Mouse (Mus musculus): Measurements from ENCODE around the gene Slc25a13. TPM values are rescaled to one million over a fixed set of nuclear protein-coding genes. Genes with fewer than 3 reads are reported as not detected.

The Slc25a13 gene
- total RNA-seq (2012; rRNA removed) (not detected in 2 replicates), total RNA-seq (2014; rRNA removed) (not detected in 2 replicates), polyA plus RNA-seq (2012; ENCODE audit: insufficient read length, low read depth) (not detected in 2 replicates)

DNA sequence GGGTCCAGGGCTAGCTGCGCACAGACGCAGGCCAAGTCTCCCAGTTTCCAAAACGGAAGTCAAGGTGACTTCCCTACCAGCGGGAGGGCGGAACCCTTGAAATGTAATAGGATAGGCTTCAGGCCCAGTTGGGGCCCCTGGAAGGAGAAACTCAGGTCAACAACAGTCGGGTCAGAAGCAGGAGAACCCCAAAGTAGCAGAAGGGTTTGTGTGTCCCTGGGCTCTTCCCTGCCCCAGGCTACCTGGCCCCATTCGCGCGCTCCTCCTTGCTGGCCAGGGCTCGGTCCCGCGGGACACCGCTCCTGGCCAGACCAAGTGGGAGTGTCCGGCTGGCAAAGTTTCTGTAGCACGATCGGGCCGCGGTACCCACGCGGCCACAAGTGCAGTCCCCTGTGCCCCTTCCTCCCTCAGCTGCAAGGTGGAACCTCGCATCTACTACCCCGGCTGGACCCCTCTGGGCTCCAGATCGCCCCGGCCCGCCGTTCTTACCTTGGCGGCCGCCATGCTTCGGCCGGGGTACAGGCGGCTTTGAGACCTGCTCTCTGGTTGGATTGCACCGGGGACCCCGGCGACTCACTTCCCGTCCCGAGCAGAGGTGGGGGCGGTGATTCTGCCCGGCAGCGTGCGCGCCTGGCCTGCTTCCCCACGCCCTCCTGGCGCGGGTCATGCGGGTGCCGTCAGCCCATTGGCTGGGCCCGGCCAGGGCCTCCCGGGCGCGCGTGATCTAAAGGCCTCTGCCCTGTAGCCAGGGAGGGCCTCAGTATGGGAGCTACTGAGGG is at the start of gene Slc25a13:
Gene Slc25a13 (minus strand): TSS at position 667 of the 779 bp plus-strand sequence.
- Histone ChIP-seq H3K4me2 (ENCODE audit: insufficient read depth, low read depth, poor library complexity, severe bottlenecking) (no peak within 1 kb of the TSS), H3K27me3 (replicated peaks) (no peaks in the 10 kb centered on the region), H3K9ac (ENCODE audit: insufficient read depth, low read depth) (no peak within 1 kb of the TSS), H3K79me2 (replicated peaks; ENCODE audit: control insufficient read depth, extremely low read depth, insufficient read depth, poor library complexity, severe bottlenecking) (no peaks in the 10 kb centered on the region), H3K9me3 (replicated peaks; ENCODE audit: low read length) (no peaks in the 10 kb centered on the region), H3K27ac (ENCODE audit: insufficient read depth, low read depth) (no peak within 1 kb of the TSS), H3K4me3 (replicated peaks in 1 of 3; ENCODE audit: low read depth in 2 of 3, low read length in 2 of 3, poor library complexity in 1 of 3) (no peak within 1 kb of the TSS), H3K36me3 (replicated peaks in 1 of 2; ENCODE audit: control insufficient read depth in 1 of 2, insufficient read depth in 1 of 2, low read length in 1 of 2) (no peaks in the 10 kb centered on the region), H3K4me1 (ENCODE audit: control insufficient read depth in 1 of 2, insufficient read depth in 2 of 2) (peaks cover 9 to 23% of the 10 kb centered on the region in 2 experiments; a peak in 3 of 4 replicates)
- dilution Hi-C loops (cut with MboI; ENCODE audit: extremely low pct_ligation_motif_present, extremely low pct_unique_long_range_greater_than_20kb, low sequenced_read_pairs): no loop called here
- in situ Hi-C loops (cut with MboI; ENCODE audit: low pct_ligation_motif_present, low pct_unique_long_range_greater_than_20kb, low sequenced_read_pairs): no loop called here
- DNase-seq (ENCODE audit: extremely low read depth): no peak
- TF ChIP-seq MXI1 (IDR thresholded peaks at IDR 0.05; ENCODE audit: low read depth, low read length) (no peak), PAX5 (IDR thresholded peaks at IDR 0.05; ENCODE audit: low read length) (no peak), JUND (conservative IDR thresholded peaks at IDR 0.05; ENCODE audit: low read depth, low read length) (no peak), E2F4 (IDR thresholded peaks at IDR 0.05; ENCODE audit: insufficient replicate concordance, low read depth, low read length) (no peak), CHD1 (IDR thresholded peaks at IDR 0.05; ENCODE audit: low read depth, low read length) (no peak), MYC (IDR thresholded peaks at IDR 0.05; ENCODE audit: low read depth, low read length) (no peak)

DNA sequence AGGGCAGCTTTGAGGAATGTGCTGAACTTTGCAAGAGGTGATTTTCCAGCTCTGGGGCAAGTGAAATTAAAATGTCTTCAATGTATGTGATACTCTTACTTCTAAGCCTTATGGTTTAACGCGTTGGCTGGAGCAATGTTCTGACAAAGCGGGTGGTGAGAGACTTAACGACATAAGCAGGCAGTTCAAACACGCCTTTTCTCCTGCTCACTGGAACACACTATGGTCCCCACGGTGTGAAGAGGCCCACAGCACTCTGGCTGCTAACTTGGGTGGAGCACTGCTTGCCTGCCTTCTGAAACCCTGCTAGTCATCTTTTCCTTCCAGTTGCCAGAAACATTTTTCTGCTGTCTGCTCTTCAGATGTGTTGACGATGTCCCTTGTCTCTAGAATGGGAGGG is 48.8 kb upstream of the Slc25a13 start:
- no peak for DNase-seq (ENCODE audit: extremely low read depth)
- in situ Hi-C loops (cut with MboI; ENCODE audit: low pct_ligation_motif_present, low pct_unique_long_range_greater_than_20kb, low sequenced_read_pairs) (no loop called here), dilution Hi-C loops (cut with MboI; ENCODE audit: extremely low pct_ligation_motif_present, extremely low pct_unique_long_range_greater_than_20kb, low sequenced_read_pairs) (no loop called here)
- no peak overlapping the region for H3K9ac ChIP-seq (ENCODE audit: insufficient read depth, low read depth)
- no peaks in the 10 kb centered on the region for H3K79me2 ChIP-seq (replicated peaks; ENCODE audit: control insufficient read depth, extremely low read depth, insufficient read depth, poor library complexity, severe bottlenecking)
- H3K27ac ChIP-seq (ENCODE audit: insufficient read depth, low read depth): no peak overlapping the region
- TF ChIP-seq ETS1 (conservative IDR thresholded peaks at IDR 0.05; ENCODE audit: low read depth, low read length) (no peak), MAZ (IDR thresholded peaks at IDR 0.05; ENCODE audit: low read depth, low read length) (no peak), POLR2AphosphoS2 (IDR thresholded peaks at IDR 0.05; ENCODE audit: low read depth, low read length) (no peak), USF1 (IDR thresholded peaks at IDR 0.05; ENCODE audit: low read depth, low read length) (no peak), TCF12 (IDR thresholded peaks at IDR 0.05; ENCODE audit: low read depth, low read length) (no peak), ZMIZ1 (IDR thresholded peaks at IDR 0.05; ENCODE audit: low read depth, low read length) (no peak), MXI1 (IDR thresholded peaks at IDR 0.05; ENCODE audit: low read depth, low read length) (no peak)
- H3K4me2 ChIP-seq (ENCODE audit: insufficient read depth, low read depth, poor library complexity, severe bottlenecking): no peak overlapping the region
- H3K36me3 ChIP-seq (replicated peaks in 1 of 2; ENCODE audit: control insufficient read depth in 1 of 2, insufficient read depth in 1 of 2, low read length in 1 of 2): no peaks in the 10 kb centered on the region
- no peaks in the 10 kb centered on the region; a peak in 1 of 4 replicates for H3K4me1 ChIP-seq (ENCODE audit: control insufficient read depth in 1 of 2, insufficient read depth in 2 of 2)
- H3K4me3 ChIP-seq (replicated peaks in 1 of 3; ENCODE audit: low read depth in 2 of 3, low read length in 2 of 3, poor library complexity in 1 of 3): no peak overlapping the region
- no peaks in the 10 kb centered on the region for H3K9me3 ChIP-seq (replicated peaks; ENCODE audit: low read length)
- no peaks in the 10 kb centered on the region for H3K27me3 ChIP-seq (replicated peaks)
